12 mouse cellular contexts compared by ENCODE assay signal in genomic region chr17:30200283-30200682, GRCm38 (mm10).
DNase-seq lines count a peak whose midpoint lies in the region; ATAC-seq lines count a peak whose summit lies in the region.
"Had no signal": no experiment of that assay in that cellular context is flagged by ENCODE, and none has a peak within 500 bp of the region (broad histone marks: within the 10 kb centered on the region; RNA-seq: fewer than 3 reads in every experiment).

No protein-coding gene starts in this region.

- 0 out of 2 replicates have a peak overlapping the region, but pooled peaks have one; percentile 11 for H3K27ac ChIP-seq in forebrain, embryonic 13.5 days
- no peak overlapping the region for H3K27ac ChIP-seq in forebrain, embryonic 11.5 days (ENCODE audit: low read depth, low read length)
- 0 out of 2 replicates have a peak overlapping the region, but pooled peaks have one; percentile 18 for H3K27ac ChIP-seq in kidney, embryonic 15.5 days
- peak overlapping the region; percentile 49 for H3K27ac ChIP-seq in heart, embryonic 16.5 days (ENCODE audit: low read length)
- H3K27ac ChIP-seq: embryonic facial prominence, embryonic 13.5 days; limb, embryonic 12.5 days; macrophage had no signal

- H3K9ac ChIP-seq in forebrain, embryonic 13.5 days, result no peak overlapping the region
- H3K9ac ChIP-seq in forebrain, embryonic 11.5 days (ENCODE audit: low read length), result no peak overlapping the region
- no peak overlapping the region for H3K9ac ChIP-seq in kidney, embryonic 15.5 days
- 0 out of 2 replicates have a peak overlapping the region, but pooled peaks have one; percentile 5 for H3K9ac ChIP-seq in heart, embryonic 16.5 days (ENCODE audit: low read length)
- H3K9ac ChIP-seq: embryonic facial prominence, embryonic 13.5 days had no signal

- no peak for ATAC-seq in forebrain, embryonic 13.5 days
- ATAC-seq in forebrain, embryonic 11.5 days (replicated peaks; ENCODE audit: low FRiP score), result no peak
- ATAC-seq in kidney, embryonic 15.5 days (replicated peaks; ENCODE audit: low FRiP score), result no peak
- no peak for ATAC-seq in heart, embryonic 16.5 days (replicated peaks; ENCODE audit: extremely low read depth, insufficient read depth, low FRiP score)
- ATAC-seq: intestine, postnatal 0 days had no signal

- no peaks in the 10 kb centered on the region for H3K36me3 ChIP-seq in forebrain, embryonic 13.5 days (ENCODE audit: poor library complexity, severe bottlenecking)
- no peaks in the 10 kb centered on the region; the same call in 1 of the 2 replicates for H3K36me3 ChIP-seq in forebrain, embryonic 11.5 days (ENCODE audit: control insufficient read depth, insufficient read depth, low read length)
- peaks cover 5% of the 10 kb centered on the region; the same call in 1 of the 2 replicates for H3K36me3 ChIP-seq in kidney, embryonic 15.5 days
- H3K36me3 ChIP-seq in heart, embryonic 16.5 days (ENCODE audit: control insufficient read depth, insufficient read depth), result no peaks in the 10 kb centered on the region
- H3K36me3 ChIP-seq: embryonic facial prominence, embryonic 13.5 days had no signal

- no peak overlapping the region for H3K4me2 ChIP-seq in forebrain, embryonic 13.5 days
- H3K4me2 ChIP-seq in forebrain, embryonic 11.5 days (ENCODE audit: low read depth, low read length, severe bottlenecking), result no peak overlapping the region
- no peak overlapping the region for H3K4me2 ChIP-seq in kidney, embryonic 15.5 days
- no peak overlapping the region for H3K4me2 ChIP-seq in heart, embryonic 16.5 days (ENCODE audit: low read depth, low read length)
- H3K4me2 ChIP-seq: embryonic facial prominence, embryonic 13.5 days; limb, embryonic 12.5 days had no signal

- no peak for DNase-seq in forebrain, embryonic 11.5 days (ENCODE audit: low spot score)
- DNase-seq in kidney, adult 11 months, result no peak
- DNase-seq in brain, adult 2 months (ENCODE audit: low read depth, low spot score), result peak; percentile 62
- no peak for DNase-seq in ovary, postnatal 10 days (ENCODE audit: low spot score)
- DNase-seq: thymus, adult 18-20 months had no signal

- WGBS in forebrain, embryonic 13.5 days, result 76% methylated on average over 4 of the region's 4 CpGs
- 85% methylated on average over 4 of the region's 4 CpGs for WGBS in forebrain, embryonic 11.5 days
- WGBS in kidney, embryonic 15.5 days, result 76% methylated on average over 4 of the region's 4 CpGs
- WGBS in heart, embryonic 16.5 days, result 41% methylated on average over 4 of the region's 4 CpGs

- H3K9me3 ChIP-seq in forebrain, embryonic 13.5 days (replicated peaks), result no peaks in the 10 kb centered on the region
- no peaks in the 10 kb centered on the region for H3K9me3 ChIP-seq in forebrain, embryonic 11.5 days (ENCODE audit: control insufficient read depth, low read length)
- H3K9me3 ChIP-seq in kidney, embryonic 15.5 days (replicated peaks), result no peaks in the 10 kb centered on the region
- no peaks in the 10 kb centered on the region for H3K9me3 ChIP-seq in heart, embryonic 16.5 days (replicated peaks; ENCODE audit: control insufficient read depth, low read length)
- H3K9me3 ChIP-seq: embryonic facial prominence, embryonic 13.5 days; limb, embryonic 12.5 days had no signal

- H3K4me3 ChIP-seq in forebrain, embryonic 13.5 days, result no peak overlapping the region
- H3K4me3 ChIP-seq in forebrain, embryonic 11.5 days (ENCODE audit: low read depth, low read length), result no peak overlapping the region
- no peak overlapping the region for H3K4me3 ChIP-seq in kidney, embryonic 15.5 days (replicated peaks)
- H3K4me3 ChIP-seq in heart, embryonic 16.5 days (ENCODE audit: low read length), result no peak overlapping the region
- H3K4me3 ChIP-seq: embryonic facial prominence, embryonic 13.5 days; limb, embryonic 12.5 days had no signal

- H3K4me1 ChIP-seq in forebrain, embryonic 13.5 days, result peaks cover 96% of the 10 kb centered on the region
- peaks cover 12% of the 10 kb centered on the region; the same call in 1 of the 2 replicates for H3K4me1 ChIP-seq in forebrain, embryonic 11.5 days (replicated peaks; ENCODE audit: control insufficient read depth, insufficient read depth, low read length)
- H3K4me1 ChIP-seq in kidney, embryonic 15.5 days, result peaks cover 89% of the 10 kb centered on the region
- peaks cover 75% of the 10 kb centered on the region for H3K4me1 ChIP-seq in heart, embryonic 16.5 days (ENCODE audit: control insufficient read depth, insufficient read depth, low read length)

- H3K27me3 ChIP-seq in forebrain, embryonic 13.5 days, result no peaks in the 10 kb centered on the region
- H3K27me3 ChIP-seq in forebrain, embryonic 11.5 days (ENCODE audit: control insufficient read depth, insufficient read depth, low read length), result no peaks in the 10 kb centered on the region
- no peaks in the 10 kb centered on the region for H3K27me3 ChIP-seq in kidney, embryonic 15.5 days
- H3K27me3 ChIP-seq in heart, embryonic 16.5 days (ENCODE audit: control insufficient read depth, insufficient read depth, low read length), result no peaks in the 10 kb centered on the region
- H3K27me3 ChIP-seq: embryonic facial prominence, embryonic 13.5 days; limb, embryonic 12.5 days had no signal
